Mouse (Mus musculus) E14TG2a.4 (cell line): ENCODE data around the gene Sirt2.

ENCODE experiments used
- H3K27me3 ChIP-seq: 2 replicates; pipeline ENCODE4 v1.6.1; 2014; ENCODE audit warnings: low read length, control low read depth; ENCODE audit not compliant: insufficient read depth
- H3K36me3 ChIP-seq: 2 replicates; pipeline ENCODE4 v1.6.1; 2014; ENCODE audit warnings: low read length, control low read depth; ENCODE audit not compliant: insufficient read depth
- H3K4me1 ChIP-seq: replicated peaks from 2 replicates; pipeline ENCODE4 v1.6.1; 2014; ENCODE audit warnings: low read depth, low read length, control low read depth
- H3K4me3 ChIP-seq: replicated peaks from 2 replicates; pipeline ENCODE4 v1.5.1; 2014; ENCODE audit warnings: mild to moderate bottlenecking, low read length
- H3K9me3 ChIP-seq: 2 replicates; pipeline ENCODE4 v1.6.1; 2014; ENCODE audit warnings: low read length, control low read depth
- CTCF ChIP-seq: conservative IDR thresholded peaks from 2 replicates; pipeline ENCODE4 v1.5.1; 2014; ENCODE audit warnings: low read length
- NANOG ChIP-seq: IDR thresholded peaks from 2 replicates; pipeline ENCODE4 v1.6.1; 2014; ENCODE audit warnings: borderline replicate concordance, low read length, mixed read lengths
- POU5F1 ChIP-seq: IDR thresholded peaks from 2 replicates; pipeline ENCODE4 v1.6.1; 2014; ENCODE audit warnings: low read length, borderline replicate concordance

The Sirt2 gene

GRCm38 (mm10) chr7:28766173-28766879, at the start of gene Sirt2:
Gene Sirt2 (plus strand): TSS chr7:28766735.
- H3K36me3 ChIP-seq: peaks cover 22% of the 10 kb centered on the region
- H3K4me1 ChIP-seq: peaks cover 40% of the 10 kb centered on the region
- 0 out of 2 replicates have a peak, but pooled peaks cover 2% of the 10 kb centered on the region for H3K27me3 ChIP-seq
- no peaks in the 10 kb centered on the region for H3K9me3 ChIP-seq
- H3K4me3 ChIP-seq: peak within 1 kb of the TSS; percentile 92
- TF ChIP-seq NANOG: no peak
- TF ChIP-seq POU5F1: no peak
- TF ChIP-seq CTCF: no peak

GRCm38 (mm10) chr7:28717726-28718125, 48.8 kb upstream of the Sirt2 start:
- Histone ChIP-seq H3K36me3 (no peaks in the 10 kb centered on the region), H3K27me3 (peaks cover 15% of the 10 kb centered on the region)

GRCm38 (mm10) chr7:28719159-28719558, 47.4 kb upstream of the Sirt2 start:
- no peaks in the 10 kb centered on the region for H3K36me3 ChIP-seq
- peaks cover 50% of the 10 kb centered on the region for H3K4me1 ChIP-seq
- TF ChIP-seq CTCF: no peak
- TF ChIP-seq NANOG: no peak
- TF ChIP-seq POU5F1: no peak
- no peak overlapping the region for H3K4me3 ChIP-seq
- H3K27me3 ChIP-seq: peaks cover 15% of the 10 kb centered on the region
- peaks cover 6% of the 10 kb centered on the region for H3K9me3 ChIP-seq

More at GRCm38 (mm10) chr7:28717726-28718125, 48.8 kb upstream of the Sirt2 start:
- peaks cover 62% of the 10 kb centered on the region for H3K4me1 ChIP-seq
- H3K4me3 ChIP-seq: no peak overlapping the region
- no peak for TF ChIP-seq NANOG
- TF ChIP-seq CTCF: no peak
- TF ChIP-seq POU5F1: no peak
- H3K9me3 ChIP-seq: no peaks in the 10 kb centered on the region

- H3K27me3 ChIP-seq: peaks cover 15% of the 10 kb centered on the region
- no peak overlapping the region for H3K4me3 ChIP-seq
- peaks cover under 1% of the 10 kb centered on the region; the same call in 1 of the 2 replicates for H3K36me3 ChIP-seq
- peaks cover 11% of the 10 kb centered on the region for H3K9me3 ChIP-seq
- TF ChIP-seq NANOG: no peak
- TF ChIP-seq POU5F1: no peak
- TF ChIP-seq CTCF: no peak
- H3K4me1 ChIP-seq: peaks cover 45% of the 10 kb centered on the region
Measured at GRCm38 (mm10) chr7:28719650-28720049, 46.9 kb upstream of the Sirt2 start.

GRCm38 (mm10) chr7:28720753-28721537, 45.6 kb upstream of the Sirt2 start:
- H3K4me3 ChIP-seq: no peak overlapping the region
- peaks cover 6% of the 10 kb centered on the region for H3K27me3 ChIP-seq
- TF ChIP-seq POU5F1 (no peak), NANOG (no peak), CTCF (no peak)
- peaks cover 20% of the 10 kb centered on the region for H3K9me3 ChIP-seq
- H3K36me3 ChIP-seq: peaks cover 4% of the 10 kb centered on the region; the same call in 1 of the 2 replicates
- peaks cover 35% of the 10 kb centered on the region for H3K4me1 ChIP-seq

- 0 out of 2 replicates have a peak overlapping the region, but pooled peaks have one; percentile 32 for H3K4me3 ChIP-seq
- TF ChIP-seq POU5F1 (no peak), NANOG (no peak), CTCF (no peak)
- H3K9me3 ChIP-seq: peaks cover 20% of the 10 kb centered on the region
- peaks cover 29% of the 10 kb centered on the region for H3K4me1 ChIP-seq
- peaks cover 3% of the 10 kb centered on the region; the same call in 1 of the 2 replicates for H3K27me3 ChIP-seq
- peaks cover 4% of the 10 kb centered on the region; the same call in 1 of the 2 replicates for H3K36me3 ChIP-seq
Measured at GRCm38 (mm10) chr7:28722079-28722478, 44.5 kb upstream of the Sirt2 start.

GRCm38 (mm10) chr7:28724613-28725012, 41.9 kb upstream of the Sirt2 start:
- TF ChIP-seq NANOG (no peak), CTCF (no peak), POU5F1 (no peak)

GRCm38 (mm10) chr7:28726600-28726999, 39.9 kb upstream of the Sirt2 start:
- Histone ChIP-seq H3K9me3 (peaks cover 24% of the 10 kb centered on the region), H3K4me3 (no peak overlapping the region), H3K4me1 (peaks cover 2% of the 10 kb centered on the region), H3K27me3 (no peaks in the 10 kb centered on the region), H3K36me3 (peaks cover 4% of the 10 kb centered on the region; the same call in 1 of the 2 replicates)
- TF ChIP-seq CTCF: peak; percentile 87
- TF ChIP-seq NANOG: no peak
- no peak for TF ChIP-seq POU5F1

More at GRCm38 (mm10) chr7:28724613-28725012, 41.9 kb upstream of the Sirt2 start:
- Histone ChIP-seq H3K36me3 (peaks cover 4% of the 10 kb centered on the region; the same call in 1 of the 2 replicates), H3K4me1 (peaks cover 13% of the 10 kb centered on the region), H3K4me3 (no peak overlapping the region), H3K9me3 (peaks cover 20% of the 10 kb centered on the region), H3K27me3 (no peaks in the 10 kb centered on the region)
